Mouse (Mus musculus) stomach, embryonic 14.5 days (tissue): Measurements from ENCODE around the gene Gpr55. TPM values are rescaled to one million over a fixed set of nuclear protein-coding genes. Genes with fewer than 3 reads are reported as not detected.

Experiments
- ATAC-seq: fragments of 200-750 bp; cut with Nextera tagmentation; 2 replicates; pipeline ENCODE4 v1.8.0; 2017; ENCODE audit warnings: low read depth, moderate TSS enrichment; ENCODE audit not compliant: insufficient number of reproducible peaks, insufficient read depth, low FRiP score
- H3K27ac ChIP-seq: fragments of 300-500 bp; sonication (generic); 2 replicates; pipeline ENCODE4 v1.5.1; 2014; ENCODE audit warnings: mild to moderate bottlenecking, low read length, moderate library complexity, mixed read lengths
- H3K27me3 ChIP-seq: fragments of 300-500 bp; sonication (generic); 2 replicates; pipeline ENCODE4 v1.6.1; 2014; ENCODE audit warnings: low read length, control low read depth, mixed read lengths; ENCODE audit not compliant: control insufficient read depth, insufficient read depth
- H3K36me3 ChIP-seq: fragments of 300-500 bp; sonication (generic); 2 replicates; pipeline ENCODE4 v1.6.1; 2014; ENCODE audit warnings: mild to moderate bottlenecking, control low read depth, low read length, moderate library complexity, mixed read lengths; ENCODE audit not compliant: control insufficient read depth, insufficient read depth
- H3K4me1 ChIP-seq: fragments of 300-500 bp; sonication (generic); 2 replicates; pipeline ENCODE4 v1.6.1; 2014; ENCODE audit warnings: low read length, control low read depth, mixed read lengths; ENCODE audit not compliant: control insufficient read depth, insufficient read depth
- H3K4me2 ChIP-seq: fragments of 300-500 bp; sonication (generic); replicated peaks from 2 replicates; pipeline ENCODE4 v1.6.1; 2014; ENCODE audit warnings: low read depth, low read length, control low read depth
- H3K4me3 ChIP-seq: fragments of 300-500 bp; sonication (generic); 2 replicates; pipeline ENCODE4 v1.5.1; 2014; ENCODE audit warnings: low read depth, low read length, control low read depth
- H3K9ac ChIP-seq: fragments of 300-500 bp; sonication (generic); replicated peaks from 2 replicates; pipeline ENCODE4 v1.6.1; 2014; ENCODE audit warnings: low read depth, mild to moderate bottlenecking, control low read depth, low read length, moderate library complexity, mixed read lengths
- H3K9me3 ChIP-seq: fragments of 300-500 bp; sonication (generic); 2 replicates; pipeline ENCODE4 v1.6.1; 2016; ENCODE audit warnings: low read depth, low read length, control low read depth; ENCODE audit not compliant: control insufficient read depth
- WGBS: fragments of 180-500 bp; shearing (Covaris S2); extraction: QIAGEN DNeasy Blood & Tissue Kit; methylation state at CpG from one replicate; pipeline ENCODE4 v1.1.7; 2014; 5-methylcytosine and 5-hydroxymethylcytosine counted together
- polyA plus RNA-seq: library from polyadenylated mRNA; unstranded; fragments of >200 nt; fragmentation: Nextera tagmentation; extraction: Ambion mirVana; gene quantifications from 2 replicates; pipeline ENCODE4 v1.2.1, GENCODE M21; 2014

Gpr55 gene
- polyA plus RNA-seq, 1 experiment from 2014 or later, result not detected

GRCm38 (mm10) chr1:85900521-85901333 lies 60.1 kb downstream of the Gpr55 start:
- Histone ChIP-seq H3K4me1 (peaks cover 66% of the 10 kb centered on the region), H3K9me3 (no peaks in the 10 kb centered on the region), H3K4me2 (no peak overlapping the region), H3K27ac (no peak overlapping the region), H3K36me3 (peaks cover 25% of the 10 kb centered on the region), H3K9ac (no peak overlapping the region), H3K27me3 (no peaks in the 10 kb centered on the region), H3K4me3 (no peak overlapping the region)
- no peak for ATAC-seq
- WGBS, result 60% methylated on average over 7 of the region's 7 CpGs

- no peak overlapping the region for H3K4me2 ChIP-seq
- no peak for ATAC-seq
- no peak overlapping the region for H3K4me3 ChIP-seq
- H3K27me3 ChIP-seq, result no peaks in the 10 kb centered on the region
- no peaks in the 10 kb centered on the region for H3K9me3 ChIP-seq
- no peak overlapping the region for H3K9ac ChIP-seq
- no peak overlapping the region; the same call in 1 of the 2 replicates for H3K27ac ChIP-seq
- peaks cover 12% of the 10 kb centered on the region; the same call in 1 of the 2 replicates for H3K36me3 ChIP-seq
- peaks cover 71% of the 10 kb centered on the region for H3K4me1 ChIP-seq
Measured at GRCm38 (mm10) chr1:85899388-85899761, 61.4 kb downstream of the Gpr55 start.

GRCm38 (mm10) chr1:85898761-85899387 lies 61.9 kb downstream of the Gpr55 start:
- Histone ChIP-seq H3K4me2 (peak overlapping the region; percentile 17; the same call in 1 of the 2 replicates), H3K27ac (peak overlapping the region; percentile 83), H3K9ac (no peak overlapping the region), H3K36me3 (peaks cover 10% of the 10 kb centered on the region; the same call in 1 of the 2 replicates), H3K9me3 (no peaks in the 10 kb centered on the region), H3K27me3 (no peaks in the 10 kb centered on the region), H3K4me1 (peaks cover 71% of the 10 kb centered on the region), H3K4me3 (no peak overlapping the region)
- ATAC-seq, result no peak
- 50% methylated on average over 12 of the region's 12 CpGs for WGBS

- peaks cover 4% of the 10 kb centered on the region; the same call in 1 of the 2 replicates for H3K36me3 ChIP-seq
- 8% methylated on average over 8 of the region's 8 CpGs for WGBS
- peak overlapping the region; percentile 83 for H3K27ac ChIP-seq
- H3K4me3 ChIP-seq, result no peak overlapping the region
- H3K9ac ChIP-seq, result no peak overlapping the region
- H3K27me3 ChIP-seq, result no peaks in the 10 kb centered on the region
- H3K4me2 ChIP-seq, result peak overlapping the region; percentile 17; the same call in 1 of the 2 replicates
- H3K4me1 ChIP-seq, result peaks cover 71% of the 10 kb centered on the region
- H3K9me3 ChIP-seq, result no peaks in the 10 kb centered on the region
- ATAC-seq, result 0 out of 2 replicates have a peak, but pooled peaks have one; percentile 2
Measured at GRCm38 (mm10) chr1:85897901-85898760, 62.7 kb downstream of the Gpr55 start.

GRCm38 (mm10) chr1:85896781-85897700 lies 63.8 kb downstream of the Gpr55 start:
- H3K9me3 ChIP-seq, result no peaks in the 10 kb centered on the region
- no peaks in the 10 kb centered on the region for H3K27me3 ChIP-seq
- peak overlapping the region; percentile 78 for H3K4me2 ChIP-seq
- no peaks in the 10 kb centered on the region; the same call in 1 of the 2 replicates for H3K36me3 ChIP-seq
- 57% methylated on average over 12 of the region's 12 CpGs for WGBS
- H3K27ac ChIP-seq, result peak overlapping the region; percentile 83
- 0 out of 2 replicates have a peak overlapping the region, but pooled peaks have one; percentile 7 for H3K9ac ChIP-seq
- no peak overlapping the region for H3K4me3 ChIP-seq
- peaks cover 63% of the 10 kb centered on the region for H3K4me1 ChIP-seq
- ATAC-seq, result no peak

GRCm38 (mm10) chr1:85896110-85896509 lies 64.7 kb downstream of the Gpr55 start:
- H3K4me1 ChIP-seq, result peaks cover 54% of the 10 kb centered on the region
- 79% methylated on average over 5 of the region's 5 CpGs for WGBS

GRCm38 (mm10) chr1:85895391-85895837 lies 65.4 kb downstream of the Gpr55 start:
- Histone ChIP-seq H3K9me3 (no peaks in the 10 kb centered on the region), H3K27ac (peak overlapping the region; percentile 80; the same call in 1 of the 2 replicates), H3K4me2 (peak overlapping the region; percentile 78), H3K27me3 (no peaks in the 10 kb centered on the region), H3K9ac (peak overlapping the region; percentile 71), H3K4me1 (peaks cover 48% of the 10 kb centered on the region), H3K4me3 (peak overlapping the region; percentile 79), H3K36me3 (no peaks in the 10 kb centered on the region; the same call in 1 of the 2 replicates)
- ATAC-seq, result peak; percentile 46; the same call in 1 of the 2 replicates
- 6% methylated on average over 15 of the region's 15 CpGs for WGBS

More at GRCm38 (mm10) chr1:85896110-85896509, 64.7 kb downstream of the Gpr55 start:
- peak overlapping the region; percentile 80; the same call in 1 of the 2 replicates for H3K27ac ChIP-seq
- no peak for ATAC-seq
- H3K9me3 ChIP-seq, result no peaks in the 10 kb centered on the region
- no peaks in the 10 kb centered on the region; the same call in 1 of the 2 replicates for H3K36me3 ChIP-seq
- H3K4me3 ChIP-seq, result peak overlapping the region; percentile 79
- no peak overlapping the region for H3K9ac ChIP-seq
- H3K4me2 ChIP-seq, result peak overlapping the region; percentile 78
- H3K27me3 ChIP-seq, result no peaks in the 10 kb centered on the region
